Mouse (Mus musculus) limb, embryonic 15.5 days (tissue): Measurements from ENCODE around the gene Pknox2. TPM values are rescaled to one million over a fixed set of nuclear protein-coding genes. Genes with fewer than 3 reads are reported as not detected.

Source experiments
- ATAC-seq: fragments of 200-750 bp; cut with Nextera tagmentation; 2 replicates; pipeline ENCODE4 v1.8.0; 2017; ENCODE audit warnings: low read depth, moderate TSS enrichment; ENCODE audit not compliant: insufficient number of reproducible peaks, low FRiP score, low TSS enrichment
- H3K27ac ChIP-seq: fragments of 300-500 bp; sonication (generic); 2 replicates; pipeline ENCODE4 v1.5.1; 2015; ENCODE audit warnings: moderate library complexity, mild to moderate bottlenecking, inconsistent platforms
- H3K27me3 ChIP-seq: fragments of 300-500 bp; sonication (generic); 2 replicates; pipeline ENCODE4 v1.6.1; 2015; ENCODE audit warnings: inconsistent platforms
- H3K36me3 ChIP-seq: fragments of 300-500 bp; sonication (generic); 2 replicates; pipeline ENCODE4 v1.6.1; 2015; ENCODE audit warnings: inconsistent platforms
- H3K4me1 ChIP-seq: fragments of 300-500 bp; sonication (generic); 2 replicates; pipeline ENCODE4 v1.6.1; 2015; ENCODE audit warnings: inconsistent platforms
- H3K4me2 ChIP-seq: fragments of 300-500 bp; sonication (generic); 2 replicates; pipeline ENCODE4 v1.6.1; 2015; ENCODE audit warnings: mild to moderate bottlenecking, inconsistent platforms
- H3K4me3 ChIP-seq: fragments of 300-500 bp; sonication (generic); 2 replicates; pipeline ENCODE4 v1.5.1; 2015; ENCODE audit warnings: mild to moderate bottlenecking, inconsistent platforms
- H3K9ac ChIP-seq: fragments of 300-500 bp; sonication (generic); 2 replicates; pipeline ENCODE4 v1.6.1; 2015; ENCODE audit warnings: inconsistent platforms
- H3K9me3 ChIP-seq: fragments of 300-500 bp; sonication (generic); 2 replicates; pipeline ENCODE4 v1.6.1; 2016; ENCODE audit warnings: inconsistent platforms
- WGBS: fragments of 180-500 bp; shearing (Covaris S2); methylation state at CpG from one replicate; pipeline ENCODE4 v1.1.7; 2015; 5-methylcytosine and 5-hydroxymethylcytosine counted together
- polyA plus RNA-seq: library from polyadenylated mRNA; unstranded; fragments of >200 nt; fragmentation: Nextera tagmentation; extraction: Ambion mirVana; gene quantifications from 2 replicates; pipeline ENCODE4 v1.2.1, GENCODE M21; 2015

Pknox2 gene
- polyA plus RNA-seq, 1 experiment from 2014 or later: 8.1 TPM

GRCm38 (mm10) chr9:36970651-36971050 is 176.6 kb downstream of the Pknox2 start:
- Histone ChIP-seq H3K4me1 (peaks cover 3% of the 10 kb centered on the region; the same call in 1 of the 2 replicates), H3K27me3 (peaks cover 58% of the 10 kb centered on the region), H3K9me3 (no peaks in the 10 kb centered on the region), H3K4me3 (no peak overlapping the region), H3K27ac (no peak overlapping the region), H3K36me3 (no peaks in the 10 kb centered on the region), H3K4me2 (no peak overlapping the region), H3K9ac (no peak overlapping the region)
- ATAC-seq: no peak
- WGBS: 10% methylated on average over 5 of the region's 5 CpGs

GRCm38 (mm10) chr9:36969131-36969530 is 178.1 kb downstream of the Pknox2 start:
- peaks cover 6% of the 10 kb centered on the region; the same call in 1 of the 2 replicates for H3K4me1 ChIP-seq
- no peak overlapping the region for H3K27ac ChIP-seq
- H3K36me3 ChIP-seq: no peaks in the 10 kb centered on the region
- no peak overlapping the region for H3K4me2 ChIP-seq
- H3K9ac ChIP-seq: no peak overlapping the region
- H3K4me3 ChIP-seq: no peak overlapping the region
- 87% methylated on average over 1 of the region's 1 CpGs for WGBS
- peaks cover 54% of the 10 kb centered on the region for H3K27me3 ChIP-seq
- no peaks in the 10 kb centered on the region for H3K9me3 ChIP-seq
- ATAC-seq: no peak

- H3K9ac ChIP-seq: no peak overlapping the region
- H3K27ac ChIP-seq: no peak overlapping the region
- peaks cover 7% of the 10 kb centered on the region; the same call in 1 of the 2 replicates for H3K4me1 ChIP-seq
- 41% methylated on average over 7 of the region's 7 CpGs for WGBS
- H3K4me3 ChIP-seq: no peak overlapping the region
- no peak overlapping the region for H3K4me2 ChIP-seq
- ATAC-seq: no peak
- peaks cover 58% of the 10 kb centered on the region for H3K27me3 ChIP-seq
- H3K9me3 ChIP-seq: no peaks in the 10 kb centered on the region
- H3K36me3 ChIP-seq: no peaks in the 10 kb centered on the region
These were observed 178.5 kb downstream of the Pknox2 start for GRCm38 (mm10) chr9:36968713-36969112.

GRCm38 (mm10) chr9:36968236-36968635 is 179.0 kb downstream of the Pknox2 start:
- Histone ChIP-seq H3K9me3 (no peaks in the 10 kb centered on the region), H3K27ac (no peak overlapping the region), H3K36me3 (no peaks in the 10 kb centered on the region), H3K27me3 (peaks cover 63% of the 10 kb centered on the region), H3K9ac (no peak overlapping the region), H3K4me1 (peaks cover 7% of the 10 kb centered on the region; the same call in 1 of the 2 replicates), H3K4me3 (no peak overlapping the region), H3K4me2 (no peak overlapping the region)
- ATAC-seq: no peak
- WGBS: 81% methylated on average over 7 of the region's 7 CpGs

GRCm38 (mm10) chr9:36965720-36966119 is 181.5 kb downstream of the Pknox2 start:
- Histone ChIP-seq H3K36me3 (no peaks in the 10 kb centered on the region), H3K4me2 (no peak overlapping the region), H3K9ac (no peak overlapping the region), H3K4me3 (no peak overlapping the region), H3K27me3 (peaks cover 73% of the 10 kb centered on the region), H3K4me1 (peaks cover 4% of the 10 kb centered on the region; the same call in 1 of the 2 replicates), H3K9me3 (no peaks in the 10 kb centered on the region), H3K27ac (no peak overlapping the region)
- WGBS: 72% methylated on average over 5 of the region's 5 CpGs
- no peak for ATAC-seq

GRCm38 (mm10) chr9:36964230-36964629 is 183.0 kb downstream of the Pknox2 start:
- WGBS: 14% methylated on average over 5 of the region's 5 CpGs
- H3K27ac ChIP-seq: no peak overlapping the region
- H3K27me3 ChIP-seq: peaks cover 69% of the 10 kb centered on the region

GRCm38 (mm10) chr9:36963512-36963911 is 183.7 kb downstream of the Pknox2 start:
- Histone ChIP-seq H3K27me3 (peaks cover 69% of the 10 kb centered on the region), H3K9ac (no peak overlapping the region), H3K27ac (no peak overlapping the region), H3K9me3 (no peaks in the 10 kb centered on the region), H3K4me3 (no peak overlapping the region), H3K4me2 (no peak overlapping the region), H3K36me3 (no peaks in the 10 kb centered on the region), H3K4me1 (peaks cover 4% of the 10 kb centered on the region; the same call in 1 of the 2 replicates)
- WGBS: 67% methylated on average over 3 of the region's 3 CpGs
- no peak for ATAC-seq

More at GRCm38 (mm10) chr9:36964230-36964629, 183.0 kb downstream of the Pknox2 start:
- no peaks in the 10 kb centered on the region for H3K9me3 ChIP-seq
- H3K4me1 ChIP-seq: peaks cover 4% of the 10 kb centered on the region; the same call in 1 of the 2 replicates
- ATAC-seq: no peak
- no peak overlapping the region for H3K4me3 ChIP-seq
- no peak overlapping the region for H3K4me2 ChIP-seq
- no peaks in the 10 kb centered on the region for H3K36me3 ChIP-seq
- no peak overlapping the region for H3K9ac ChIP-seq

GRCm38 (mm10) chr9:36961874-36962273 is 185.3 kb downstream of the Pknox2 start:
- no peaks in the 10 kb centered on the region for H3K9me3 ChIP-seq
- H3K36me3 ChIP-seq: no peaks in the 10 kb centered on the region
- 0 out of 2 replicates have a peak, but pooled peaks have one; percentile 10 for ATAC-seq
- H3K27me3 ChIP-seq: peaks cover 60% of the 10 kb centered on the region
- 64% methylated on average over 1 of the region's 1 CpGs for WGBS
- no peak overlapping the region for H3K4me3 ChIP-seq
- no peak overlapping the region for H3K9ac ChIP-seq
- peaks cover 4% of the 10 kb centered on the region; the same call in 1 of the 2 replicates for H3K4me1 ChIP-seq
- H3K4me2 ChIP-seq: no peak overlapping the region
- no peak overlapping the region for H3K27ac ChIP-seq

GRCm38 (mm10) chr9:36961153-36961552 is 186.1 kb downstream of the Pknox2 start:
- Histone ChIP-seq H3K4me3 (no peak overlapping the region), H3K36me3 (no peaks in the 10 kb centered on the region), H3K9ac (no peak overlapping the region), H3K4me2 (no peak overlapping the region), H3K27me3 (peaks cover 55% of the 10 kb centered on the region), H3K9me3 (no peaks in the 10 kb centered on the region), H3K27ac (no peak overlapping the region), H3K4me1 (peaks cover 4% of the 10 kb centered on the region; the same call in 1 of the 2 replicates)
- no peak for ATAC-seq
- WGBS: 63% methylated on average over 5 of the region's 5 CpGs

- 78% methylated on average over 2 of the region's 2 CpGs for WGBS
- ATAC-seq: no peak
These were observed 196.1 kb downstream of the Pknox2 start for GRCm38 (mm10) chr9:36951133-36951484.

GRCm38 (mm10) chr9:36950271-36951132 is 196.7 kb downstream of the Pknox2 start:
- WGBS: 23% methylated on average over 14 of the region's 14 CpGs
- no peaks in the 10 kb centered on the region for H3K36me3 ChIP-seq
- H3K4me3 ChIP-seq: no peak overlapping the region
- H3K4me2 ChIP-seq: no peak overlapping the region
- peaks cover 53% of the 10 kb centered on the region for H3K27me3 ChIP-seq
- no peak overlapping the region for H3K27ac ChIP-seq
- H3K9me3 ChIP-seq: no peaks in the 10 kb centered on the region
- H3K4me1 ChIP-seq: no peaks in the 10 kb centered on the region
- no peak overlapping the region for H3K9ac ChIP-seq
- ATAC-seq: no peak

More at GRCm38 (mm10) chr9:36951133-36951484, 196.1 kb downstream of the Pknox2 start:
- Histone ChIP-seq H3K36me3 (no peaks in the 10 kb centered on the region), H3K27me3 (peaks cover 51% of the 10 kb centered on the region), H3K27ac (no peak overlapping the region), H3K4me1 (no peaks in the 10 kb centered on the region), H3K4me3 (no peak overlapping the region), H3K4me2 (no peak overlapping the region), H3K9me3 (no peaks in the 10 kb centered on the region), H3K9ac (no peak overlapping the region)

- 88% methylated on average over 5 of the region's 5 CpGs for WGBS
- H3K9ac ChIP-seq: no peak overlapping the region
- H3K4me2 ChIP-seq: no peak overlapping the region
- H3K9me3 ChIP-seq: no peaks in the 10 kb centered on the region
- H3K4me1 ChIP-seq: no peaks in the 10 kb centered on the region
- H3K4me3 ChIP-seq: no peak overlapping the region
- H3K36me3 ChIP-seq: no peaks in the 10 kb centered on the region
- peaks cover 68% of the 10 kb centered on the region for H3K27me3 ChIP-seq
- H3K27ac ChIP-seq: no peak overlapping the region
- ATAC-seq: no peak
These were observed 199.0 kb downstream of the Pknox2 start for GRCm38 (mm10) chr9:36948181-36948580.
